Mouse (Mus musculus) CD4-positive, CD25-positive, alpha-beta regulatory T cell, adult 2 months (primary cell): Measurements from ENCODE around the gene Gjd3.
"Not testable (repeated sequence)": the region's sequence is repeated elsewhere in the genome, so short reads cannot be mapped to it uniquely, and the experiment has no call there.

Experiments
- DNase-seq: peaks from one replicate; pipeline ENCODE4 v3.0.0-alpha.2; 2012; ENCODE audit warnings: low read depth, low spot score

Gene Gjd3

DNA sequence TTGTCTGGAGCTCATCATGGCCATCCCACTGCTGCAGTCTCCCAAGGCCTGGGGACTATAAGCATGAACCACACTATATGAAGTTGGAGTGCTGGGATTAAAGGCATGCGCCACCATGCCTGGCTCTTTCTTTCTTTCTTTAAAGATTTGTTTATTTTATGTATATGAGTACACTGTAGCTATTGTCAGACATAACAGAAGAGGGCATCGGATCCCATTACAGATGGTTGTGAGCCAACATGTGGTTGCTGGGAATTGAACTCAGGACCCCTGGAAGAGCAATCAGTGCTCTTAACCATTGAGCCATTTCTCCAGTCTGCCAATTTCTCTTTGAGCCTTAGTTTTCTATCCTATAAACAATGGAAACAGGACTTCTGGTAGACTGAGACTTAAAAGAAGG, 49.0 kb downstream of the Gjd3 start:
- DNase-seq: not testable (repeated sequence)

DNA sequence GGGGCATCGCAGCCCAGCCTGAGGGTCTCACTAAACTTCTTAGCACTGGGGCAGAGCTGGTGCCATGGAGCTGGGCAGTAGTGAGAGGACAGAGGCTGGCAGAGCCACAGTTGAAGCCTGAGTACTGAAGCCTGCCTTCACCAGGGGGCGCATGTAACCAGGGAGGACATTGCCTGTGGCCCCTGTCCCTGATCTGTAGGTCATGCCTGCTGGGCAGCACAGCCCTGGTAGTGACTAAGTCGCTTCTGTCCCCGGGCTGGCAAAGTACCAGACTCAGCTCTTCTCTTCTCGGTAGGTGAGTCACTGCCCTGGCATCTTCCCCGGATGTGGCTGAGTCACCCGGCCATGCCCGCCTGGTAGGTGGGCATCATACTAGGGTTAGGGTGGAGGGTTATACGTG, 49.7 kb downstream of the Gjd3 start:
- DNase-seq: peak; percentile 75

DNA sequence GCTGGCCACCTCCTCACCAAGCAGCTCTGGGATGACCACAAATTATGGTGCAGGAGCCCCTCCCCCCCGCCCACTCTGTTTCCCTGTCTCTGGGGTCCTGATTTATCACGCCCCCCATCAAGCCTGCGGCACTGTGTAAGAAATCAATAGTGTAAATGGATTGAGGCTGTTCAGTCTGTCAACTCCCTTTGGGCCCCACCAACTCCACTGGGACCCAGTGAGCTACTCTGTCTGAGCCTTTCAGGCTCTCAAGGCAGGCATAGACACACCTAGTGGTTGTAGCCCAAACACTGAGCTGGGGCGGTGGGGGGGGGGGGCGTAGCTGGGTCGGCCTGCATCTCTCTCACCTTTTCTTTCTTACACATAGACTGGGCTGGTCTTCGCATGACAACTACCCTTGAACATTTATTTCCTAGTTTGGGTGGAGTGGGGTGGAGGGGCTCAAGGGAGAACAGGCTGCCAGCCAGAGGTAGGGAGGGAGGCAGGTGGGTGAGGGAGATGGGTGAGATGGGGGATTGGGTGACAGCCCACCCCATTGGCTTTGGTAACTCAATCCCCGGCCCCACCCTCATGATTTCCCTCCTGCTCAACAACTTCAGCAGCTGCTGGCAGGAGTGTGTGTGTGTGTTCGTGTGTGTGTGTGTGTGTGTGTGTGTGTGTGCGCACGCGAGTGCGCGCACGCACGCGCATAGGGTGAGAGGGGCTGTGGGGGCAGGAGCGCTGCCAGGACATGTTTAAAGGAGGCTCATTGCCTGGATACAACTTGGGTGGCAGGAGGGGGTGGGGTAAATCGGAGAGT, 50.3 kb downstream of the Gjd3 start:
- peak; percentile 50 for DNase-seq
